Mouse (Mus musculus) hindbrain, embryonic 13.5 days (tissue): ENCODE data around the gene Fastkd5. TPM values are rescaled to one million over a fixed set of nuclear protein-coding genes. Genes with fewer than 3 reads are reported as not detected.
"Not testable (repeated sequence)": the region's sequence is repeated elsewhere in the genome, so short reads cannot be mapped to it uniquely, and the experiment has no call there.

ENCODE experiments used
- ATAC-seq: fragments of 200-750 bp; cut with Nextera tagmentation; 2 replicates; pipeline ENCODE4 v1.8.0; 2017; ENCODE audit warnings: moderate TSS enrichment; ENCODE audit not compliant: low FRiP score
- H3K27ac ChIP-seq: fragments of 300-500 bp; sonication (generic); 2 replicates; pipeline ENCODE4 v1.5.1; 2015; ENCODE audit warnings: inconsistent platforms, mild to moderate bottlenecking, moderate library complexity
- H3K27me3 ChIP-seq: fragments of 300-500 bp; sonication (generic); 2 replicates; pipeline ENCODE4 v1.6.1; 2015; ENCODE audit warnings: mild to moderate bottlenecking, inconsistent platforms
- H3K36me3 ChIP-seq: fragments of 300-500 bp; sonication (generic); 2 replicates; pipeline ENCODE4 v1.6.1; 2015; ENCODE audit warnings: mild to moderate bottlenecking, inconsistent platforms
- H3K4me1 ChIP-seq: fragments of 300-500 bp; sonication (generic); replicated peaks from 2 replicates; pipeline ENCODE4 v1.6.1; 2015; ENCODE audit warnings: inconsistent platforms
- H3K4me2 ChIP-seq: fragments of 300-500 bp; sonication (generic); 2 replicates; pipeline ENCODE4 v1.6.1; 2015; ENCODE audit warnings: inconsistent platforms, mild to moderate bottlenecking, moderate library complexity
- H3K4me3 ChIP-seq: fragments of 300-500 bp; sonication (generic); 2 replicates; pipeline ENCODE4 v1.5.1; 2015; ENCODE audit warnings: mild to moderate bottlenecking, inconsistent platforms
- H3K9ac ChIP-seq: fragments of 300-500 bp; sonication (generic); 2 replicates; pipeline ENCODE4 v1.6.1; 2015; ENCODE audit warnings: mild to moderate bottlenecking, inconsistent platforms
- H3K9me3 ChIP-seq: fragments of 300-500 bp; sonication (generic); 2 replicates; pipeline ENCODE4 v1.6.1; 2016; ENCODE audit warnings: inconsistent platforms
- WGBS: fragments of 180-500 bp; shearing (Covaris S2); methylation state at CpG from one replicate; pipeline ENCODE4 v1.1.7; 2015; 5-methylcytosine and 5-hydroxymethylcytosine counted together
- polyA plus RNA-seq: library from polyadenylated mRNA; unstranded; fragments of >200 nt; fragmentation: Nextera tagmentation; extraction: Ambion mirVana; gene quantifications from 2 replicates; pipeline ENCODE4 v1.2.1, GENCODE M21; 2015

The Fastkd5 gene
- polyA plus RNA-seq, 1 experiment from 2014 or later, result 12.9 TPM

- not testable (repeated sequence) for ATAC-seq
- H3K36me3 ChIP-seq, result peaks cover 48% of the 10 kb centered on the region
These were observed 19.2 kb upstream of the Fastkd5 start for GRCm38 (mm10) chr2:130649028-130649427.

GRCm38 (mm10) chr2:130645198-130645597, 15.4 kb upstream of the Fastkd5 start:
- H3K4me2 ChIP-seq, result no peak overlapping the region
- 83% methylated on average over 4 of the region's 4 CpGs for WGBS
- ATAC-seq, result no peak

More at GRCm38 (mm10) chr2:130649028-130649427, 19.2 kb upstream of the Fastkd5 start:
- H3K9ac ChIP-seq, H3K27me3 ChIP-seq, H3K4me3 ChIP-seq, H3K4me1 ChIP-seq, H3K9me3 ChIP-seq, H3K27ac ChIP-seq, H3K4me2 ChIP-seq: not testable (repeated sequence)
- 81% methylated on average over 6 of the region's 6 CpGs for WGBS

GRCm38 (mm10) chr2:130642684-130643369, 13.0 kb upstream of the Fastkd5 start, which contains the start of gene Lzts3:
Lzts3 (minus strand) TSS chr2:130642803.
- Histone ChIP-seq H3K9me3 (no peaks in the 10 kb centered on the region), H3K4me3 (peak within 1 kb of the TSS; percentile 71), H3K27ac (peak within 1 kb of the TSS; percentile 84), H3K4me2 (peak within 1 kb of the TSS; percentile 84), H3K4me1 (peaks cover 20% of the 10 kb centered on the region), H3K27me3 (peaks cover 33% of the 10 kb centered on the region), H3K36me3 (peaks cover 7% of the 10 kb centered on the region), H3K9ac (peak within 1 kb of the TSS; percentile 85)
- ATAC-seq, result peak; percentile 96
- 5% methylated on average over 25 of the region's 40 CpGs for WGBS

More at GRCm38 (mm10) chr2:130645198-130645597, 15.4 kb upstream of the Fastkd5 start:
- H3K27me3 ChIP-seq, result peaks cover 12% of the 10 kb centered on the region
- no peak overlapping the region for H3K9ac ChIP-seq
- H3K36me3 ChIP-seq, result peaks cover 16% of the 10 kb centered on the region
- no peak overlapping the region for H3K27ac ChIP-seq
- peaks cover 20% of the 10 kb centered on the region for H3K4me1 ChIP-seq
- no peaks in the 10 kb centered on the region for H3K9me3 ChIP-seq
- H3K4me3 ChIP-seq, result no peak overlapping the region

GRCm38 (mm10) chr2:130642197-130642660, 12.4 kb upstream of the Fastkd5 start:
- peak overlapping the region; percentile 84 for H3K27ac ChIP-seq
- H3K36me3 ChIP-seq, result peaks cover 6% of the 10 kb centered on the region
- 0% methylated on average over 16 of the region's 27 CpGs for WGBS
- no peaks in the 10 kb centered on the region for H3K9me3 ChIP-seq
- peak overlapping the region; percentile 84 for H3K4me2 ChIP-seq
- H3K27me3 ChIP-seq, result peaks cover 39% of the 10 kb centered on the region
- ATAC-seq, result peak; percentile 84
- peak overlapping the region; percentile 71 for H3K4me3 ChIP-seq
- H3K4me1 ChIP-seq, result peaks cover 20% of the 10 kb centered on the region
- peak overlapping the region; percentile 85 for H3K9ac ChIP-seq

GRCm38 (mm10) chr2:130641351-130642025, 11.7 kb upstream of the Fastkd5 start:
- Histone ChIP-seq H3K4me2 (peak overlapping the region; percentile 84), H3K9me3 (no peaks in the 10 kb centered on the region), H3K27ac (no peak overlapping the region), H3K4me1 (peaks cover 20% of the 10 kb centered on the region), H3K4me3 (peak overlapping the region; percentile 71), H3K36me3 (no peaks in the 10 kb centered on the region), H3K27me3 (peaks cover 46% of the 10 kb centered on the region), H3K9ac (peak overlapping the region; percentile 85)
- WGBS, result 76% methylated on average over 6 of the region's 6 CpGs
- no peak for ATAC-seq

- Histone ChIP-seq H3K9ac (no peak overlapping the region), H3K4me3 (no peak overlapping the region), H3K9me3 (no peaks in the 10 kb centered on the region), H3K27me3 (peaks cover 68% of the 10 kb centered on the region), H3K36me3 (peaks cover 15% of the 10 kb centered on the region), H3K4me1 (peaks cover 41% of the 10 kb centered on the region), H3K27ac (no peak overlapping the region), H3K4me2 (no peak overlapping the region)
- 80% methylated on average over 6 of the region's 6 CpGs for WGBS
- ATAC-seq, result no peak
These were observed 9.4 kb upstream of the Fastkd5 start for GRCm38 (mm10) chr2:130639276-130639675.

GRCm38 (mm10) chr2:130638101-130638611, 8.3 kb upstream of the Fastkd5 start:
- Histone ChIP-seq H3K9ac (no peak overlapping the region), H3K27me3 (peaks cover 77% of the 10 kb centered on the region), H3K36me3 (peaks cover 16% of the 10 kb centered on the region), H3K4me3 (no peak overlapping the region), H3K9me3 (no peaks in the 10 kb centered on the region), H3K4me2 (no peak overlapping the region), H3K4me1 (peaks cover 48% of the 10 kb centered on the region), H3K27ac (no peak overlapping the region)
- no peak for ATAC-seq
- 34% methylated on average over 16 of the region's 16 CpGs for WGBS

GRCm38 (mm10) chr2:130635847-130636246, 6.0 kb upstream of the Fastkd5 start:
- Histone ChIP-seq H3K27me3 (peaks cover 71% of the 10 kb centered on the region), H3K36me3 (peaks cover 16% of the 10 kb centered on the region), H3K9me3 (no peaks in the 10 kb centered on the region), H3K27ac (no peak overlapping the region), H3K4me2 (peak overlapping the region; percentile 55; the same call in 1 of the 2 replicates), H3K9ac (peak overlapping the region; percentile 66; the same call in 1 of the 2 replicates), H3K4me3 (peak overlapping the region; percentile 3; the same call in 1 of the 2 replicates), H3K4me1 (peaks cover 30% of the 10 kb centered on the region)
- no peak for ATAC-seq
- WGBS, result 19% methylated on average over 21 of the region's 21 CpGs

- peaks cover 16% of the 10 kb centered on the region for H3K36me3 ChIP-seq
- 1% methylated on average over 37 of the region's 38 CpGs for WGBS
- H3K4me1 ChIP-seq, result peaks cover 29% of the 10 kb centered on the region
- H3K9ac ChIP-seq, result peak overlapping the region; percentile 66
- peaks cover 63% of the 10 kb centered on the region for H3K27me3 ChIP-seq
- peak; percentile 9; the same call in 1 of the 2 replicates for ATAC-seq
- H3K4me3 ChIP-seq, result peak overlapping the region; percentile 31
- no peaks in the 10 kb centered on the region for H3K9me3 ChIP-seq
- H3K4me2 ChIP-seq, result peak overlapping the region; percentile 55
- H3K27ac ChIP-seq, result no peak overlapping the region
These were observed 5.0 kb upstream of the Fastkd5 start for GRCm38 (mm10) chr2:130634739-130635411.

GRCm38 (mm10) chr2:130634006-130634738, 4.3 kb upstream of the Fastkd5 start:
- ATAC-seq, result peak; percentile 34; the same call in 1 of the 2 replicates
- Histone ChIP-seq H3K4me3 (peak overlapping the region; percentile 31; the same call in 1 of the 2 replicates), H3K9me3 (no peaks in the 10 kb centered on the region), H3K4me2 (peak overlapping the region; percentile 55), H3K27ac (no peak overlapping the region), H3K4me1 (peaks cover 30% of the 10 kb centered on the region), H3K36me3 (peaks cover 16% of the 10 kb centered on the region), H3K27me3 (peaks cover 57% of the 10 kb centered on the region), H3K9ac (peak overlapping the region; percentile 66; the same call in 1 of the 2 replicates)
- 19% methylated on average over 14 of the region's 14 CpGs for WGBS

- Histone ChIP-seq H3K36me3 (peaks cover 16% of the 10 kb centered on the region), H3K27ac (no peak overlapping the region), H3K9me3 (no peaks in the 10 kb centered on the region), H3K27me3 (peaks cover 47% of the 10 kb centered on the region), H3K4me3 (no peak overlapping the region), H3K4me1 (peaks cover 38% of the 10 kb centered on the region), H3K4me2 (no peak overlapping the region), H3K9ac (no peak overlapping the region)
- 51% methylated on average over 5 of the region's 5 CpGs for WGBS
- no peak for ATAC-seq
These were observed 3.3 kb upstream of the Fastkd5 start for GRCm38 (mm10) chr2:130632887-130633675.
